Comparison of ENCODE assay signal across 20 mouse cellular contexts in genomic region chr1:34227676-34228075, GRCm38 (mm10).
DNase-seq lines count a peak whose midpoint lies in the region; ATAC-seq lines count a peak whose summit lies in the region.
"Had no signal": no experiment of that assay in that cellular context is flagged by ENCODE, and none has a peak within 500 bp of the region (broad histone marks: within the 10 kb centered on the region; RNA-seq: fewer than 3 reads in every experiment).

No protein-coding gene starts in this region.

- WGBS in heart, embryonic 11.5 days (ENCODE audit: insufficient replicate concordance), result 78% methylated on average over 8 of the region's 8 CpGs
- 74% methylated on average over 8 of the region's 8 CpGs for WGBS in kidney, embryonic 16.5 days
- 55% methylated on average over 8 of the region's 8 CpGs for WGBS in lung, embryonic 16.5 days

- H3K27me3 ChIP-seq in heart, embryonic 11.5 days (ENCODE audit: control insufficient read depth, insufficient read depth, low read length), result no peaks in the 10 kb centered on the region
- H3K27me3 ChIP-seq in kidney, embryonic 16.5 days (ENCODE audit: insufficient read depth, low read length), result no peaks in the 10 kb centered on the region
- H3K27me3 ChIP-seq in lung, embryonic 16.5 days (ENCODE audit: control insufficient read depth, insufficient read depth, low read depth, low read length), result no peaks in the 10 kb centered on the region
- H3K27me3 ChIP-seq: embryonic facial prominence, embryonic 12.5 days; forebrain, embryonic 13.5 days; heart, embryonic 13.5 days had no signal

- peaks cover 18% of the 10 kb centered on the region for H3K36me3 ChIP-seq in heart, embryonic 11.5 days (ENCODE audit: control insufficient read depth, insufficient read depth, low read length)
- H3K36me3 ChIP-seq in kidney, embryonic 16.5 days (ENCODE audit: insufficient read depth, low read length), result peaks cover 39% of the 10 kb centered on the region
- no peaks in the 10 kb centered on the region for H3K36me3 ChIP-seq in lung, embryonic 16.5 days (ENCODE audit: control insufficient read depth, insufficient read depth, low read length)

- no peak overlapping the region for H3K9ac ChIP-seq in heart, embryonic 11.5 days (ENCODE audit: low read depth, low read length)
- H3K9ac ChIP-seq in kidney, embryonic 16.5 days (replicated peaks; ENCODE audit: low read length), result no peak overlapping the region
- no peak overlapping the region for H3K9ac ChIP-seq in lung, embryonic 16.5 days (ENCODE audit: low read length)
- H3K9ac ChIP-seq: embryonic facial prominence, embryonic 12.5 days; forebrain, embryonic 13.5 days; heart, embryonic 13.5 days; hindbrain, embryonic 14.5 days had no signal

- H3K4me3 ChIP-seq in heart, embryonic 11.5 days (ENCODE audit: low read depth, low read length), result no peak overlapping the region
- no peak overlapping the region for H3K4me3 ChIP-seq in kidney, embryonic 16.5 days (ENCODE audit: low read length)
- H3K4me3 ChIP-seq in lung, embryonic 16.5 days (ENCODE audit: low read length), result no peak overlapping the region
- H3K4me3 ChIP-seq: embryonic facial prominence, embryonic 12.5 days; forebrain, embryonic 13.5 days; heart, adult 2 months; heart, embryonic 13.5 days; hindbrain, embryonic 10.5 days had no signal

- no peak overlapping the region for H3K27ac ChIP-seq in heart, embryonic 11.5 days (ENCODE audit: low read depth, low read length)
- H3K27ac ChIP-seq in kidney, embryonic 16.5 days (ENCODE audit: low read length), result no peak overlapping the region
- no peak overlapping the region for H3K27ac ChIP-seq in lung, embryonic 16.5 days (ENCODE audit: low read length)
- H3K27ac ChIP-seq: embryonic facial prominence, embryonic 12.5 days; forebrain, embryonic 13.5 days; heart, adult 2 months; heart, embryonic 13.5 days; hindbrain, embryonic 10.5 days; hindbrain, embryonic 14.5 days had no signal

- DNase-seq in heart, adult 18-20 months, result peak; percentile 43
- peak; percentile 36 for DNase-seq in kidney, postnatal 10 days
- no peak for DNase-seq in lung, postnatal 4 days
- DNase-seq in brain, adult 2 months (ENCODE audit: low read depth, low spot score), result peak; percentile 39
- DNase-seq in cerebellum, postnatal 25 days, result no peak
- DNase-seq: adrenal gland, adult 2 months; adrenal gland, postnatal 25 days; cerebellum, adult 2 months; cerebellum, postnatal 10 days; embryo, embryonic 11 days; gastrocnemius, postnatal 10 days; heart, adult 2 months had no signal

- ATAC-seq in heart, embryonic 11.5 days (replicated peaks; ENCODE audit: insufficient number of reproducible peaks, low FRiP score, low TSS enrichment), result no peak
- no peak for ATAC-seq in kidney, embryonic 16.5 days (ENCODE audit: low FRiP score, low TSS enrichment)
- peak; percentile 51; the same call in 1 of the 2 replicates for ATAC-seq in lung, embryonic 16.5 days (ENCODE audit: low read depth)
- ATAC-seq: forebrain, embryonic 13.5 days had no signal

- H3K4me2 ChIP-seq in heart, embryonic 11.5 days, result no peak overlapping the region
- no peak overlapping the region for H3K4me2 ChIP-seq in kidney, embryonic 16.5 days (replicated peaks; ENCODE audit: low read depth, low read length)
- H3K4me2 ChIP-seq in lung, embryonic 16.5 days (ENCODE audit: low read depth, low read length), result no peak overlapping the region
- H3K4me2 ChIP-seq: embryonic facial prominence, embryonic 12.5 days; forebrain, embryonic 13.5 days; heart, embryonic 13.5 days; hindbrain, embryonic 14.5 days had no signal

- no peaks in the 10 kb centered on the region for H3K9me3 ChIP-seq in heart, embryonic 11.5 days (replicated peaks; ENCODE audit: control insufficient read depth, low read length)
- H3K9me3 ChIP-seq in kidney, embryonic 16.5 days (ENCODE audit: low read length), result no peaks in the 10 kb centered on the region
- no peaks in the 10 kb centered on the region for H3K9me3 ChIP-seq in lung, embryonic 16.5 days (ENCODE audit: control insufficient read depth, low read length)
- H3K9me3 ChIP-seq: embryonic facial prominence, embryonic 12.5 days; forebrain, embryonic 13.5 days; heart, embryonic 13.5 days; hindbrain, embryonic 10.5 days had no signal

- no peaks in the 10 kb centered on the region for H3K4me1 ChIP-seq in heart, embryonic 11.5 days (ENCODE audit: control insufficient read depth, insufficient read depth, low read length)
- H3K4me1 ChIP-seq in kidney, embryonic 16.5 days (ENCODE audit: insufficient read depth, low read length), result no peaks in the 10 kb centered on the region
- H3K4me1 ChIP-seq in lung, embryonic 16.5 days (replicated peaks; ENCODE audit: control insufficient read depth, insufficient read depth, low read length), result no peaks in the 10 kb centered on the region; the same call in 1 of the 2 replicates
- H3K4me1 ChIP-seq: embryonic facial prominence, embryonic 12.5 days; forebrain, embryonic 13.5 days; heart, embryonic 13.5 days; hindbrain, embryonic 10.5 days had no signal

Comparison
In these comparisons a context has a peak if more than half of its experiments do, and no peak if none do; other contexts are left out.
1. DNase-seq: peak in heart, adult 18-20 months (2 of 2), kidney, postnatal 10 days (single experiment) and brain, adult 2 months (single experiment); none in lung, postnatal 4 days (0 of 2) and cerebellum, postnatal 25 days (0 of 2).